Mouse (Mus musculus) heart, postnatal 0 days (tissue): ENCODE data around the gene Eml4. TPM values are rescaled to one million over a fixed set of nuclear protein-coding genes. Genes with fewer than 3 reads are reported as not detected.

ENCODE experiments used
- ATAC-seq: fragments of 200-750 bp; cut with Nextera tagmentation; 2 replicates; pipeline ENCODE4 v1.8.0; 2017; ENCODE audit warnings: low read depth, moderate number of reproducible peaks, moderate library complexity; ENCODE audit not compliant: insufficient read depth
- DNase-seq: peaks from one replicate; pipeline ENCODE4 v3.0.0-alpha.2; 2016; ENCODE audit warnings: low spot score
- H3K27ac ChIP-seq: fragments of 300-500 bp; sonication (generic); 2 replicates; pipeline ENCODE4 v1.5.1; 2014; ENCODE audit warnings: low read depth, mild to moderate bottlenecking
- H3K27me3 ChIP-seq: fragments of 300-500 bp; sonication (generic); 2 replicates; pipeline ENCODE4 v1.6.1; 2014; ENCODE audit warnings: low read length, mixed read lengths; ENCODE audit not compliant: control insufficient read depth, insufficient read depth
- H3K36me3 ChIP-seq: fragments of 300-500 bp; sonication (generic); replicated peaks from 2 replicates; pipeline ENCODE4 v1.6.1; 2014; ENCODE audit warnings: low read length, mixed read lengths; ENCODE audit not compliant: control insufficient read depth, insufficient read depth
- H3K4me1 ChIP-seq: fragments of 300-500 bp; sonication (generic); 2 replicates; pipeline ENCODE4 v1.6.1; 2014; ENCODE audit warnings: antibody characterized with exemption; ENCODE audit not compliant: control insufficient read depth, insufficient read depth
- H3K4me2 ChIP-seq: fragments of 300-500 bp; sonication (generic); 2 replicates; pipeline ENCODE4 v1.6.1; 2014; ENCODE audit warnings: low read depth, mild to moderate bottlenecking, low read length, moderate library complexity
- H3K4me3 ChIP-seq: fragments of 300-500 bp; sonication (generic); 2 replicates; pipeline ENCODE4 v1.5.1; 2014; ENCODE audit warnings: low read depth, low read length
- H3K9ac ChIP-seq: fragments of 300-500 bp; sonication (generic); replicated peaks from 2 replicates; pipeline ENCODE4 v1.6.1; 2014; ENCODE audit warnings: low read depth, low read length, mixed read lengths
- H3K9me3 ChIP-seq: fragments of 300-500 bp; sonication (generic); replicated peaks from 2 replicates; pipeline ENCODE4 v1.6.1; 2016; ENCODE audit warnings: low read length; ENCODE audit not compliant: control insufficient read depth
- CTCF ChIP-seq: IDR thresholded peaks from 2 replicates; pipeline ENCODE4 v1.5.1; 2016; ENCODE audit warnings: antibody characterized with exemption, control low read depth, low read depth
- EP300 ChIP-seq: IDR thresholded peaks from 2 replicates; pipeline ENCODE4 v1.6.1; 2016; ENCODE audit warnings: antibody characterized with exemption, low read depth
- WGBS: fragments of 180-500 bp; shearing (Covaris S2); extraction: QIAGEN DNeasy Blood & Tissue Kit; methylation state at CpG from one replicate; pipeline ENCODE4 v1.1.7; 2014; 5-methylcytosine and 5-hydroxymethylcytosine counted together
- polyA plus RNA-seq: library from polyadenylated mRNA; unstranded; fragments of >200 nt; fragmentation: Nextera tagmentation; extraction: Ambion mirVana; gene quantifications from 2 replicates; pipeline ENCODE4 v1.2.1, GENCODE M21; 2015
- total RNA-seq: library from RNA; depleted of rRNA; stranded (reverse); fragments of >200 nt; gene quantifications from 2 replicates; pipeline ENCODE4 v1.2.3, GENCODE M21; 2014; ENCODE audit warnings: low replicate concordance

The Eml4 gene
- total and polyA plus RNA-seq, 2 experiments from 2014 or later: 5.0 to 15.6 TPM

DNA sequence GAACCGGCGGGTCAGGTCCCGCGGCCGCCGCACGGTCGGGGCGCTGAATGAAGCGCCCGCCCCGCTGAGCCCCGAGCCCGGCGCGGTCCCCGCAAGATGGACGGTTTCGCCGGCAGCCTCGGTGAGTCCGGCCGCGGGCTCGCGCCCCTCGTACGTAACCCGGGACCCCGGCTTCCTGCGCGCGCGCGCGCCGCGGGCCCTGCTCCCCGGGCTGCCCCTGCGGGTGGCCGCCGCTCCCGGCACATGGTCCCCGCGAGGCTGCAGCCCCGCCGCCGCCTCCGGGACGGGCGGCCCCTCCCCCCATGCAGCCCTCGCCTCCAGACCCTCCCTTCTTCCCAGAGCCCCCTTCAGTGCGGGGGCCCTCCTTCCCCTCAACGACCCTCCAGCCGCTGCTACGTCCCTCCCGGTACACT, 394 bp downstream of the Eml4 start:
- ATAC-seq (peak; percentile 61), DNase-seq (no peak)
- no peaks in the 10 kb centered on the region for H3K36me3 ChIP-seq
- peak overlapping the region; percentile 95 for H3K4me2 ChIP-seq
- no peaks in the 10 kb centered on the region for H3K9me3 ChIP-seq
- H3K4me3 ChIP-seq: peak overlapping the region; percentile 89
- peak overlapping the region; percentile 89 for H3K27ac ChIP-seq
- H3K4me1 ChIP-seq: peaks cover 15% of the 10 kb centered on the region
- TF ChIP-seq CTCF: no peak
- TF ChIP-seq EP300: no peak
- WGBS: 0% methylated on average over 40 of the region's 57 CpGs
- no peaks in the 10 kb centered on the region for H3K27me3 ChIP-seq
- peak overlapping the region; percentile 94 for H3K9ac ChIP-seq

- no peak for ATAC-seq
- H3K36me3 ChIP-seq: no peaks in the 10 kb centered on the region
- peak; percentile 27 for DNase-seq
- H3K4me3 ChIP-seq: peak overlapping the region; percentile 89
- H3K9me3 ChIP-seq: no peaks in the 10 kb centered on the region
- H3K9ac ChIP-seq: peak overlapping the region; percentile 94
- H3K27me3 ChIP-seq: no peaks in the 10 kb centered on the region
- no peak for TF ChIP-seq EP300
- TF ChIP-seq CTCF: no peak
- peak overlapping the region; percentile 95 for H3K4me2 ChIP-seq
- WGBS: 9% methylated on average over 13 of the region's 13 CpGs
- peak overlapping the region; percentile 89 for H3K27ac ChIP-seq
- peaks cover 15% of the 10 kb centered on the region for H3K4me1 ChIP-seq
These were observed 1.1 kb downstream of the Eml4 start for GRCm38 (mm10) chr17:83351601-83352413.

DNA sequence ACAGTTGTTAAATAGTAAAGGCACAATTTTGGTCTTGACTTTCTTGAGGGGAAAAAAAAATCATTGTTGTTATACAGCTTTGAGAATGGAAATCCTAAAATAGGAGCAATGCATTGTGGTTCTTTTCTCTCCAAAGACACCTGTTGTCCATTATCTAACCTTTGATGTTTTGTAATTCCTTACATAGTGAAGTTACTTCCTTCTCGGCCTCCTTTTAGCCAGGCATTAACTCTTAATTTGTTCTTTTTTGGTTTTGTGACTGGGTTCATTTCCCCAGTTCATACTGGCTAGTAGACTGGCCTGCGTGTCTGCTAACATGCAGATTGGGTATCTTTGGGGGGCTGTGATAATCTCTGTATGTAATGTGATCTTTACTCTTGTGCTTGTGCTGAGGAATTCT, 1.7 kb downstream of the Eml4 start:
- Histone ChIP-seq H3K9ac (no peak overlapping the region), H3K9me3 (no peaks in the 10 kb centered on the region), H3K4me3 (peak overlapping the region; percentile 89; the same call in 1 of the 2 replicates), H3K27ac (no peak overlapping the region), H3K27me3 (no peaks in the 10 kb centered on the region), H3K4me2 (peak overlapping the region; percentile 95), H3K4me1 (peaks cover 15% of the 10 kb centered on the region), H3K36me3 (no peaks in the 10 kb centered on the region)
- ATAC-seq (no peak), DNase-seq (no peak)
- WGBS: 35% methylated on average over 2 of the region's 2 CpGs
- no peak for TF ChIP-seq CTCF
- TF ChIP-seq EP300: no peak

DNA sequence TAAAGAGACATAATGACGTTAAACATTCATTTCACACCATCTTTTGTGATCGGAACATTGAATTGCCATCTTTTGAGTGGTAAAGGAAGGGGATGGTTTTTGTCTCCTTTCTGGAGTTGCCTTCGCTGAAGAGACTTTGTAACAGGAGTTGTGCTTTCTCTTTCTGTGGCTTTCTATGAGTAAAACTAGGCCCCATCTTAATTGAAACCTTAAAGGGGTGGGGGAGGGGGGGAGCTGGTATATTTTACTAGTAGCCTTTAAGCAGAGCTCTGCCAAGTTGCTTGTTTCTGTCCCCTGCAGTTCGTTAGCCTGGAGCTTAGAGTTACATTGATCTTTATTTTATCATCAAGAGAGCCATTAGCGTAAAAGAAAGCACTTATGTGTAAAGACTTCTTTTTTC, 2.3 kb downstream of the Eml4 start:
- no peak for ATAC-seq
- H3K4me1 ChIP-seq: peaks cover 15% of the 10 kb centered on the region
- WGBS: 42% methylated on average over 5 of the region's 5 CpGs

GRCm38 (mm10) chr17:83353460-83353859, 2.7 kb downstream of the Eml4 start:
- Histone ChIP-seq H3K4me1 (peaks cover 15% of the 10 kb centered on the region), H3K9me3 (no peaks in the 10 kb centered on the region), H3K36me3 (no peaks in the 10 kb centered on the region), H3K4me3 (no peak overlapping the region), H3K27me3 (no peaks in the 10 kb centered on the region), H3K9ac (no peak overlapping the region), H3K4me2 (no peak overlapping the region; the same call in 1 of the 2 replicates), H3K27ac (no peak overlapping the region)
- WGBS: 29% methylated on average over 4 of the region's 4 CpGs
- TF ChIP-seq EP300: no peak
- TF ChIP-seq CTCF: no peak
- DNase-seq (no peak), ATAC-seq (no peak)

More for the DNA sequence above, 2.3 kb downstream of the Eml4 start:
- peak overlapping the region; percentile 21; the same call in 1 of the 2 replicates for H3K4me3 ChIP-seq
- TF ChIP-seq EP300 (no peak), CTCF (no peak)
- H3K4me2 ChIP-seq: peak overlapping the region; percentile 95
- DNase-seq: no peak
- no peaks in the 10 kb centered on the region for H3K27me3 ChIP-seq
- no peak overlapping the region for H3K27ac ChIP-seq
- H3K36me3 ChIP-seq: no peaks in the 10 kb centered on the region
- no peaks in the 10 kb centered on the region for H3K9me3 ChIP-seq
- no peak overlapping the region for H3K9ac ChIP-seq
